Mouse (Mus musculus): ENCODE measurements around the gene Ide.

GRCm38 (mm10) chr19:37284775-37285174 is 52.9 kb downstream of the Ide start:
- no peak for TF ChIP-seq POLR2A (IDR thresholded peaks at IDR 0.05; ENCODE audit: extremely low read depth, insufficient read depth, low read length)
- no peak for TF ChIP-seq CTCF (IDR thresholded peaks at IDR 0.05; ENCODE audit: low read depth, low read length)
